Mouse (Mus musculus): ENCODE data around the gene Slc24a3.

The Slc24a3 gene

GRCm38 (mm10) chr2:145370795-145371194, 203.2 kb downstream of the Slc24a3 start:
- no peak for DNase-seq

GRCm38 (mm10) chr2:145373803-145374202, 206.2 kb downstream of the Slc24a3 start:
- no peak for DNase-seq

- no peak for DNase-seq
Observed at GRCm38 (mm10) chr2:145382908-145383770, 215.6 kb downstream of the Slc24a3 start.

DNA sequence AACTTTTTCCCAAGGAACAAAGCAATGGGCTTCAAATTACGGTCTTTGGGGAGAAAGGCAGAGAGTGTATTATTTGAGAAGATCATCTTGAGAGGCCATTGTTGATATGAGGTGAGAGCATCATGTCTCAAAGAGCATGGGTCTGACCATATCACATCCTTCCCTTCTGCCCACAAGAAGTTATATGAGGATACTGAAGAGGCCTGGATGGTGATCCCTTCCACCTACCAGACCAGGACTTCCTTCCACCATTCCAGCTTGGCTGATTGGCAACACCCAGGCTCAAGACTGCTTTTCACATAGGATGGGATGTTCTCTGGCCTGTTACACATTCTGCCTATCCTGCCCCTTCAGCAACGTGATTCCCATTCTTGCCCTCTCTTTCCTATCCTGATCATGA, 216.7 kb downstream of the Slc24a3 start:
- DNase-seq: no peak

DNA sequence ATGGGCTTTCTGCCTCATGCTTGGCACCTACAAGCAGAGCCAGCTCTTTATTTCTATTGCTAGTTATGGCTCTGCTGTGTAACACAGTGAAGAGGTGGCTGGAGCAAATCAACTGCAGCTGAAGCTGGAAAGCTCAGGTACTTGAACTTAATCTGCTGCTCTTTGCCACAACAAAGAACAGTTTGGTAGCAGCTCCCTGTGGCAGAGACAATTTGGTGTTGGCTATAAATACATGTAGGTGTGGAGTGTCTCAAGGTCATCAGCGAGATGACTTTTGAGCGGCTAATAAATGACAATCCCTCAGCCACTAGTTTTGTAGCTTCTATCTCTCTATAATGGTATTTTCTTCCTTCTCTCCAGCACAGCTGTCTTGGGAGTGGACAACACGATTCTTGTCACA, 217.7 kb downstream of the Slc24a3 start:
- DNase-seq: no peak

GRCm38 (mm10) chr2:145385773-145386172, 218.2 kb downstream of the Slc24a3 start:
- DNase-seq: no peak

DNA sequence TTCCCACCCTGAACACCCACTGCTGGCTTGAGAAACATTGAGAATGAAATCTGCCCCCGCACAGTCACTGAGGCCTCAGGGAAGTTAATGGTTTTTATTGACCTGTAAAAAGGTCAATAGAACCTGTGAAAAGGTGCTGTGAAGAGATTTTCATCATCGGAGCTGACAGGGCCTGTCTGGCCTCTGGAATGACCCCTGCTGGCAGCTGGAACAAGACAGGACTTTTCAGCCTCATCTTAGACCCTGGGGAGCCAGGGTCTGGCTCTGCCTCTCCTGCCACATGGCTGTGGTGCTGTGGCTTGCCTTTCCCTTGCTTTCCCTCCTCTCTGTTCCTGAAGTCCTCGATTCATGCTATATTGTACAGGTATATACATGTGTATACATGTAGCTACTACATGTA, 228.2 kb downstream of the Slc24a3 start:
- no peak for DNase-seq

DNA sequence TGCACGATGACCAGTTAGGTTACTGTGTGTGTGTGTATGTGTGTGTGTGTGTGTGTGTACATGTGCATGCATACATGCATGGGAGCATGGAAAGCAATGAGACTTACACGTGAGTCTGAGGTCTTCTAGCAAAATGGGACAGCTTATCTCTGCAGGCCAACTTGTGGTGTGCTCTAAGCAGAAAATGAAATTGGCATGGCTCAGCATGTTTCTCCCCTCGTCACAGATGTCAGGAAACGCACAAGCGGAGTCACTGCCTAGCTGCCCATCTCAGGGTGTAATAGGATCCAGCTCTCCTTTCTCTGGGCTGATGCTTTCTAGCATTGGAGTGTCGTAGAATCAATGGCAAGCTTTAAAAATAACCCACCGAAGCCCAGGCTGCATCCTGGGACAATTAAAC, 229.0 kb downstream of the Slc24a3 start:
- no peak for DNase-seq

- no peak for DNase-seq
Observed at GRCm38 (mm10) chr2:145397456-145398206, 230.1 kb downstream of the Slc24a3 start.

- DNase-seq: no peak
Observed at GRCm38 (mm10) chr2:145401240-145401805, 233.8 kb downstream of the Slc24a3 start.

DNA sequence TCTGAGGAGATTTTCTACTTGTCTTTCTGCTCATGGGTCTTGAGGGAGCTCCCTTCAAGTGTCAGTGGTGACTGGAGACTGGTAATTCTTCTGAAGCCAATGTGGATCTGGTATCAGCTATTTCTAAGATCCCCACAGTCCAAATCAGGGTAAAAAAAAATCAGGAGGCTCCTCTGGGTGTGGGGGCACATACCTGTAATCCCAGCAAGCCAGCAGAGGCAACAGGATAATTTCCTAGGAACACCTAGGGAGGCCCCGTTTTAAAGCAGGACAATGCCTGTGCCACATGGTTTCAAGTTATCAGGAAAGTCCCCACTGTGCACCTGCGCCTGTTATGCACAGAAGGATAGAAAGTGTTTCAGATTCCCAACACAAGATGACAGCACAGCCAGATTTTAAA, 234.4 kb downstream of the Slc24a3 start:
- no peak for DNase-seq

GRCm38 (mm10) chr2:145404818-145405531, 237.4 kb downstream of the Slc24a3 start:
- DNase-seq: no peak

DNA sequence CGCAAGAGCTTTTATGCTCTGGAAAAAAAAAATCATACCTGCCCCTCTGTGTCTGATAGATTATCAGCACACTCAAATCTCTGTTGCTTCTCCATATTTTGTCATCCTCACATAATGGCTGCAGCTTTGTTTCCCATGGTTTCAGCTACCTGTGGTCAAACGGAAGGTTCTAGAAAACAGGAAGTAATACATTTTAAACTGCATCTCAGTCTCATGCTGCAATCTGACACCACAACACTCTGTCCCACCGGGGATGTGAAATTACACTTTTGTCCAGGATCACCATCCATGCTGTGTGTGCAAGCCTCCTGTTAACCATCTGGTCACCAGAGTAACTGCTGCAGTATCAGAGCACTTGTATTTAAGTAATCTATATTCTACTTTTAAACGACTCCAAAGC, 238.2 kb downstream of the Slc24a3 start:
- DNase-seq: no peak

GRCm38 (mm10) chr2:145417738-145418137, 250.2 kb downstream of the Slc24a3 start:
- DNase-seq: no peak

GRCm38 (mm10) chr2:145419078-145419477, 251.5 kb downstream of the Slc24a3 start:
- DNase-seq: no peak

DNA sequence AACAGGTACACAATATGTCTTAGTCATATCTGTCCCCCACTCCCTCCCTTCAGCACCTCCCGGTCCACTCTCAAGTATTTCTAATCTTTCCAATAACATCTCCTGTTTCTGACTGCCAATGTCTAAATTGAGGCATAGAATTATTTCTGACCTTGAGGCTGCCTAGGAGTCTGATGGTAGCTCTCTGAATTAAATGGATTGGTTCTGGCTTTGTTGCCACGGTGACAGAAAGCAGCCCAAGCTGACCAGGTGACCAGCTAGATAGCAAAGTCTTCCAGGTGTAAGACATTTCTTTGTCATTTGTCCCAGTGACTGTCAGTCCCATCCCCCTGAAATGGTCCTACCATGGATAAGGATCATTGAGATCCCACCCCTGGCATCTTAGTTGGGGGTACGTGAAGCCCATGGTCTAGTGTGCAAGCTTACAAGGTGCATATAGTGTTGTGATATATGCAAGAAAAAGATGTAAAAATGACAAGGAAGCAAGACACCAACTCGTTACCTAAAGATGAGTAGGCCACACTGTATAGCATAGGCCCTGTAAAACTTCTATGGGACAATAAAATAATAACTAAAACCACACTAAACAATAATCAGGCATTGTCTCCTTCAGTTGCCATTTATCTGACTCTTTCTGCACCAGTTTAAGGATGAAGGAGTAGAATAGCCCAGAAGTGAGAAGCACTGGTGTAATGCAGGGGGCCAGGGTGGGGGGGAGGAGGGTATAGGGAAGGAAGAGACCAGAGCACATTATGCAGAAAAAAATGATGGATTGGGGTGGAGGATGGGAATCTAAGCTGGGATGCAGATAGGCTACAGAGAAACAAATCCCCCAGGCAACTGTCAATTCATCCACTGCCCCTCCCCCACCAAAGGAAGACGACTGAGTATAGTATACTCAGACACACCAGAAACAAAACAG, 253.7 kb downstream of the Slc24a3 start:
- DNase-seq: no peak

- DNase-seq: no peak
Observed at GRCm38 (mm10) chr2:145421889-145422212, 254.3 kb downstream of the Slc24a3 start.

GRCm38 (mm10) chr2:145429982-145430381, 262.4 kb downstream of the Slc24a3 start:
- DNase-seq: no peak

- no peak for DNase-seq
Observed at GRCm38 (mm10) chr2:145434068-145434467, 266.5 kb downstream of the Slc24a3 start.

- DNase-seq: no peak
Observed at GRCm38 (mm10) chr2:145438336-145438735, 270.8 kb downstream of the Slc24a3 start.

- no peak for DNase-seq
Observed at GRCm38 (mm10) chr2:145439755-145440154, 272.2 kb downstream of the Slc24a3 start.

- DNase-seq: no peak
Observed at GRCm38 (mm10) chr2:145457106-145457747, 289.7 kb downstream of the Slc24a3 start.
